Mouse (Mus musculus): Measurements from ENCODE around the gene Mtmr1.

Gene Mtmr1

DNA sequence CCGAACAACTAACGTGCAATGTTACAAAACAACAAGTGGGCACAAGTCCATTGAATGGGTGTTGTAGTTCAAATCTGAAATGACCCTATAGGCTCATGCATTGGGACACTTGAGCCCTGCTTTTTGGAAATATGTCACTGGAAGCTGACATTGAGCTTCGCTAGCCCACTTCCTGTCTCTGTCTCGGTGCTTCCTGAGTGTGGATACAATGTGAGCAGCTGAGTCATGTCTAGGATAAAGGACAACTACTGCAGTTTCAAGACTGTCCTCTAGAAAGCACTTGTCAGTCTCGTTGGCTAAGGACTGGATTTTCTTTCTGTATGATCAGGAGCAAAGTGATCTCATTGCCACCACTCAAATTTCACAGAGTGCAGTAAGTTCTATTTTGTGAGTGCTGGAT lies 78.4 kb downstream of the Mtmr1 start:
- no peak for DNase-seq (ENCODE audit: low spot score in 2 of 2)

DNA sequence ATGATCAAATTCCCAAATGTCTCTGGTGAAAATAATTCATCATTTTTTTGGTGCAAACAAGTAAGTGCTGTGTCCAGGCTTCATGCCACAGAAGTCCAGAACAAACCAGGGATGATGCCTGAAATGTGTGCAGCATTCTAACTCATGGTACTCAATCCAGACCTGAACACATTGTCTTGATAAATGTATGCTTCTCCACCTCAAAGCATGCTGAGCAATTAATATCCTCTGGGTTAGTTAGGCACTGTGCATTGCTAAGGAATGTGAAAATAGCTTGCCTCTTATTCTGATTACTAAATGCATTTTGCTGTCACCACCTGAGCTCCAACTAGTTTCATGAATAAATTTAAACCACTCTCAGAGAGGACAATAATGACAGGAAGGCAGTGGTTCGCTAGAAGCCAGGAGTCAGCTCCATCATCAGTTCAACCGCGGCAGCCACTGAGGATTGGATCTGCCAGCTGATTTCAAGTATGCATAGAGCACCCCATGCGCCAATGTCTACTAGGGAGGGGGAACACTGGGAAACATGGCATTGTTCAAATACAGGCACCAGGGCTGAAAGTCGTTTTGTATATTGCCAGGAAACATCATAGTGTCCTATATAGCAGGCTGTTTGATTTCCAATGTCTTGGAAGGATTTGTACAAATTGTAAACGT lies 91.6 kb downstream of the Mtmr1 start:
- DNase-seq (ENCODE audit: low spot score in 2 of 2) = no peak

DNA sequence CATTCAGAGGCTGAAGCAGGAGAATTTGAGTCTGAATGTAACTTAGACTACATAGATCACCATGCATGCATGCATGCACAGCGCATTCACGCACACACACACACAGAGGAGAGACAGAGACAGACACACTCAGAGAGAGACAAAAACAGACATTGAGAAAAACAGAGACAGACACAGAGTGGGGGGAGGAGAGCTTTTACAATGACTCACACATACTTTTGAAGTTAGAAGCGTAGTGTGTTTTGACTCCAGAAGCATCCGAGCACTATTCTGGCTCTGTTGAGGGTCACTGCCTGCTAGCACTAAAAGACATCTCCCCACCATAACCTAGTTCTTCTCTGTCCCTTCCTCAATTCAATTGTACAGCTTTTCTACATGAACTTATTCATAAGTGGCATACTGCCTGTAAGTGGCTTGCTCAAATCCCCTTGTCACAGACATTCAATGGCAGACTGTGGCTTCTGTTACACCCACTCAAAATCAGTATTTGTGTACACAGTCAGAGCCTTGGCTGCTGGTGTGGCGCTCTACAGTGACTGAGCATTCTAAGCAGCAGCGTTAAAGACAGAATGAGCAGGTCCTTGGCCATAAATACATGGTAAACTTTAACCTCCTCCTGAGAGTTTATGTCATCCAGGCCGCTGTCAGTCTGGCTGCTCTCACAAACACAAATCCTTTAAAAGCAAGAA lies 99.7 kb downstream of the Mtmr1 start:
- no peak for DNase-seq (ENCODE audit: low spot score in 2 of 2)

DNA sequence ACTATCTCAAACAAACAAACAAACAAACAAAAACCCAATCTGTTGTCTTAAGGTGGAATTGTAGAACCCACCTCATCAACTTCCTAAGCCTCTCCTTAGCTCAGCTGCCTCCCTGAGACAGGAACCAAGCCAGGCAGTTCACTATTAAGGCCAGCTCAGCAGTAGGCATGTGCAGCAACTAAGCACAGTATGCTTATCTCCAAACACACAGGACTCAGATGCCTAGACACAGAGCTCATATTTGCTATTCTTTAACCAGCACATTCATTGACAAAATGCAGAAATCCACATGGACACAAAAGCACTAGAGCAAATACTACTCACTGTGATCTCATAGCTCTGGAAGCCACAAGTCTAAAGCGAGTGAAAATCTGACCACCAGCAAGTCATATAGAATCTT lies 100.9 kb downstream of the Mtmr1 start:
- no peak for DNase-seq (ENCODE audit: low spot score in 2 of 2)

DNA sequence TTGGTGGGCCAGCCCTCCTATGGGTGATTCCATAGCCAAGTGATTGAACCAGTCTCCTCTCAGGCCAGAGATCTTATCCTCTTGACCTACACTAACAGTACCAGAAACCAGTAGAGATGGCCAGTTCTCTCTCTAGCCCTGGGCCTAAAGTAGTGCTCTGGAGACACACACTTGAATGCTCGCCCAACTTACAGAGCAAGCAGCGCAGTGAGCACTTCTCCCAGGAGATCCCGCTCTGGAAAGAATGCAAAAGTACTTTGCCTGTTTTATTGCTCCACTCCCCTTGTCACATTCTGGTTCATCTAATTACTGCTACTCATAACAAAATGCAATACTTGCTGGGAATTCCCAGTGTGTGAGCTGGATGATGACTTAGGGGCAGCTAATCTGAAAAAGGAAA lies 102.9 kb downstream of the Mtmr1 start:
- no peak for DNase-seq (ENCODE audit: low spot score in 2 of 2)
